Mouse (Mus musculus): ENCODE measurements around the gene Usp48. TPM values are rescaled to one million over a fixed set of nuclear protein-coding genes. Genes with fewer than 3 reads are reported as not detected.

The Usp48 gene
- total RNA-seq, 2 experiments from 2014 or later: 42.1 to 51.7 TPM

- DNase-seq: no peak
These were observed 68.0 kb downstream of the Usp48 start for GRCm38 (mm10) chr4:137661547-137661946.

DNA sequence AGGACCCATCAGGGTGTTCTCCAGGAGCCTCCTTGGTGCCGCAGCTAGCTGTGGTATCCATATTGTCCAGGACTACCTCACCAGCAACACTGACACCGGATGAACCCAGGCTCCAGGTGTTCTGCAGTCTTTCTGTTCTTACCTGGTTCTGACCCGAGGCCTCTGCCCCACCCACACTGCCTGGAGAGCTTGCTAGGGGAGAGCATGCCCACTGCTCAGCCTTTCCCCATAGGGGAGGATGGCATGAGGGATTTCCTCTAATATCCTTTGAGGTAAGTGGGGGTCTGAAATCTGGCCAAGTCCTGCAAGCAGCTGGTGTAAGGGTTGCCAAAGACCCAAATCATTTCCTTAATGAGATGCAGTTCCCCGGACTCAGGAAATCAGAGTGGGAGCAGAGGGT, 69.9 kb downstream of the Usp48 start:
- no peak for DNase-seq

- peak; percentile 45 for DNase-seq
These were observed 71.0 kb downstream of the Usp48 start, which contains the start of gene Rap1gap for GRCm38 (mm10) chr4:137664433-137664979. Gene Rap1gap, plus strand, starts transcription at chr4:137664726.

DNA sequence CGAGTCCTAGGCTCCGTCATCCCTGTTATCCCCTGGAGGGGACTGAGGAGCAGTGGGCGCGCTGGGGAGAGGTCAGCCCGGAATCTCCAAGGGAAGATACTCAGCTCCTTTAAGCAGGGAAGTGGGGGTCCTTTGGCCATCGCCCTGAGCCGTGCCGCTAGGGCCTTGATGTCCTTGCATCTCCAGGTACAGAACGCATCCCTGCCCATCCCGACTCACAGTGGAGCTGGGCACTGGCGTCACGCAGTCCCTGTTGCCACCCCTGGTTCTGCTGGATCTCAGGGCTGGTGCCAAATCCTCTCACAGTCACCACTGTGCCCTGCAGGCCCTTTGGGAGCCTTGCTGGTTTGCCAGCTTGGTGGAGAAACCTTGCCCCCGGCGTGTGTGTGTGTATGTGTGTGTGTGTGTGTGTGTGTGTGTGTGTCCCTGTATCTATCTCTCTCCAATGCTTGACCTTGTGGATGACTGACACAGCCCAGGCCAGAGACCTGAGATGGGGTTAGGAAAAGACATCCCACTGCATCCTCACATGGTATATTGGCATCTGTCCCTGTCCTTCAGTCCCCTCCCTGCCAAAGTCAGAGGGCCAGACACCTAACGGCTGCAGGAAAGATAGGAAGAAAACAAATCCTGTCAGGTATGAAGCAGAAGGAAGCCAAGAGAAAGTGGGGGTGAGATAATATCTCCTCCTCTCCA, 71.6 kb downstream of the Usp48 start:
- no peak for DNase-seq

DNA sequence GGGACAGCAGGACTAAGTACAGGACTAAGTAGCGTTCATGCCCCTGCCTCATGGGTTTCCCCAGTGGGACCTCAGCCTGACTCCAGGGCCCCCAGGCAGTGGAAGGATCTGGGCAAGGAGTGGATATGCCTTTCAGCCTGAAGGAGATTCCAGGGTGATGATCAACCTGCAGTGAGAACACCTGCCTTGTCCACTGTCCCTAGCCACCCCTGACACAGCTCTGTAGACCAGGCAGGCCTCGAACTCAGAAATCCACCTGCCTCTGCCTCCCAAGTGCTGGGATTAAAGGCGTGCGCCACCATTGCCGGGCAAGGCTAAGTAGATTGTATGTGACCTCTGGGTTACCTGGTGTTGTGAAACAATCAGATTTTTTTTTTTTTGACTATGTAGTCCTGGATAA, 72.2 kb downstream of the Usp48 start:
- DNase-seq: no peak

DNA sequence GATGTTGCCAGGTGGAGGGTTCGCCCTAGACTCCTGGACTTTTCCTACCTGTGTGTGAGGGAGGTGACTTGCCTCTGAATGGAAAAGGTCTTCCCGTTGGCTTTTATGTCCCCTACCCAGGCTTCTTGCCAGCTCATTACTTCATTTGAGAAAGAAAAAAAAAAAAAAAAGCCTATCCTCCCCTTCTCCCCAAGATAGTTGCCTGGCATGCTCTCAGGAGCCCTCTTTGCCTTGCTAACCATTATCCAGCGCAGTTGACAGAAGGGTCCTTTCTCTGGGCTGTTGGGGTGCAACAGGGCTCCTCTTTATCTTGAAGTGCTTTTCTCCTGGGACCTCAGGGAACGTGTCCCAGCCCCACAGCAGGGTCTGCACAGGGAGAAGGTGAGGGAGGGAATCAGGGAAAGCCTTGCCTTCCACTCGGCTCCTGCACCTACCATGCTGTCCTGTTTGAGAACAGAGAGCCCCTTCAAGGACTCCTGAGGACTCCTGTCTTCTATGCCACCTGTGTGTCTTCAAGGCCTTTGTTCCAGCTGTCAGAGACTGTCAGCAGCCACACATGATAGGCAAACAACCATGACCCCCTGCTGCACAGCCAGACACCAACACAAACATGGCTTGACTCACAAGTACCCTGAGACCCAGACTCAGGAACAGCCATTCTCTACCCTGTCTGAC, 72.9 kb downstream of the Usp48 start:
- no peak for DNase-seq

DNA sequence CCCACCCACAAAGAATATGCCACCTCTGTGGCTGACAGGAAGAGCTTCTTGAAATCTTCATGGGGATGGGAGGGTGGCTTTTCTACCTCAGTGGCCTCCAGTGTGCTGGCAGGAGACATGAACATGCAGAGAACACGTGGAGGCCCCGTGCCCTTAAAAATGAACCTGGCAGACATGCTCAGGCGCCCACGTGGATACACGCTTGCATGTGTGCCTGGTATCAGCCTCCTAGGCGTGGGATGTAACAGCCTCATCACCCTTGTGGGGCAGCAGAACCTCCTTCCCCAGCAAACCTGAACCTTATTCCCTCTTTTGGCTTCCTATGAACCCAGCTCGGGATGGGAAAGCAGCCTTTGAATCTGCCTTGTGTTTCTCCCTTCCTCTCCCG, 73.4 kb downstream of the Usp48 start:
- no peak for DNase-seq

- peak; percentile 64 for DNase-seq
These were observed 74.2 kb downstream of the Usp48 start for GRCm38 (mm10) chr4:137667747-137668146.

- DNase-seq: no peak
These were observed 78.4 kb downstream of the Usp48 start for GRCm38 (mm10) chr4:137671711-137672500.

GRCm38 (mm10) chr4:137675566-137675965, 82.0 kb downstream of the Usp48 start:
- DNase-seq: no peak

- peak; percentile 91 for DNase-seq
These were observed 82.5 kb downstream of the Usp48 start for GRCm38 (mm10) chr4:137676057-137676456.

- no peak for DNase-seq
These were observed 83.3 kb downstream of the Usp48 start for GRCm38 (mm10) chr4:137676700-137677484.

GRCm38 (mm10) chr4:137677906-137678305, 84.4 kb downstream of the Usp48 start:
- no peak for DNase-seq

DNA sequence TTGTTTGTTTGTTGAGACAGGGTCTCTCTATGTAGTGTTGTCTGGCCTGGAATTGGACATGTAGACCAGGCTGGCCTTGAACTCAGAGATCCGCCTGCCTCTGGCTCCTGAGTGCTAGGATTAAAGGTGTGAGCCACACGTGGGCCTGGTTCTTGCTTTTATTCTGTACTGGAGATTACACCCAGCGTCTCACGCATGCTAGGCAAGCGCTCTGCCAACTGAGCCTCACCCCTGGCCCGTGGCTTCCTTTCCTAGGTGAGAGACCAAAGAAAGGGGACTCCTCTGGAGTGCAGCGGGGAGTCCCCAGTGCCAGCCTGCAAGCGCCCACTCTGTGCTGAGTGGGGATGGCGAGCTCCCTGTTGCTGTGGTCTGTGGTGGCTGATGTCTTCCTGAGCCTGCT, 85.0 kb downstream of the Usp48 start:
- no peak for DNase-seq

DNA sequence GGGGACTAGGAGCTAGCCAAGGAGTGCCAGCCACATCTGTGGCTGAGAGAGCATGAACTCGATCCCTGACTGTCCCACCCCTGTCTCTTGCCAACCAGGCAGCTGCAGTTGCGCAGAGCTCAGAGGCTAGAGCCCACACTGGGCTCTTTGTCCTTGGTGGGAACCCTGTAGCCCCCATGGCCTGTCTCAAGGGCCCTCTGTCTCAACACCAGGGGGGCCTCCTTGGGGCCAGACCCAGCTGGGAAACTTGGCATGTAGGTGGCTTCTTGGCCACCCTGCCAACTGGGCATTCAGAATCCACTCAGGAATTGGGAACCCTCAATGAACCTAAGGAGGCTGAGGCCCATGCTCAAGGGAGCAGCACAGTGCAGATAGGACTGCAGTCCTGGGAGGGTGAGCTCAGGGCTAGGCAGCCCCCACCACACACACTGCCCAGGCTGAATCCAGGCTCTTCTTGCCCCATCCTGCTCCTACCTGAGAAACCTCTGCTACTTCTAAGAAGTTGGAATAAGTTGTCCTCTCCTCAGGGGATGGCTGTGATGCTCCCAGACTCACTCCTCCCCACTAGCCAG, 86.5 kb downstream of the Usp48 start:
- DNase-seq: no peak

- no peak for DNase-seq
These were observed 87.2 kb downstream of the Usp48 start for GRCm38 (mm10) chr4:137680721-137681120.

DNA sequence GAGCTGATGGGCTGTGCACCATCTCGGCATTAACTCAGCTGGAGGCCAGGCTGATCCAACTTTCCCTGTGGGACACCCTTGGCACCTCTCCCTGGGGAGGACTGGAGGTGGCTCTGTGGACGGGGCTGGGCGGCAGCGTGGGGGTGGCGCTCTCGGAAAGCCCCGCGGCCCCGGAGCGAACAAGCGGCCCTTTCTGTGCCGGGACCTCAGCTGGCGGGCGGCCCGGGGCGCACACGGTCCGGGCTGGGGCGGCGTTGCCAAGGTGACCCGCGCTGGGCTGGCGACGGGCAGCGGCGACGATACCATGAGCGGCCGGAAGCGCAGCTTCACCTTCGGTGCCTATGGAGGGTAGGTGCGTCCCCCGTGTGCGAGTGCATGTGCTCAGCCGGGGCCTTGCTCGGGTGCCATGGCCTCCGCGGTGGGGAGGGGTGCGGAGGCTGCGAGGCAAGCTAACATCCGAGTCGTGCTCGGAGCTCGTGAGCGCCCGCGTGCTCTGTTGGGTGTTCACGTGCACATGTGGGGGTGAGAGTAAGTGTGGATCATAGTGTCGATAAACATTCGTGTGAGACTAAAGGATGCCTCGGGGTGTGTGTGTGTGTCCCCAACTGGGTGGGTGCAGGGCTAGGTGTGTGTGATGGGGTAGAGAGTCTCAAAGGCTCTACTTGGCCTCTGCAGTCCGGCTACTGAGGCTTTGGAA, 88.0 kb downstream of the Usp48 start:
- peak; percentile 55 for DNase-seq

GRCm38 (mm10) chr4:137682961-137683453, 89.5 kb downstream of the Usp48 start:
- peak; percentile 51 for DNase-seq

GRCm38 (mm10) chr4:137684830-137685343, 91.3 kb downstream of the Usp48 start:
- DNase-seq: peak; percentile 34

- DNase-seq: no peak
These were observed 92.7 kb downstream of the Usp48 start for GRCm38 (mm10) chr4:137686303-137686702.

All from heart, postnatal 4 days (tissue).